Mouse (Mus musculus): ENCODE data around the gene Rpl13. TPM values are rescaled to one million over a fixed set of nuclear protein-coding genes. Genes with fewer than 3 reads are reported as not detected.

Rpl13 gene
- total RNA-seq, 2 experiments from 2014 or later: 706 to 750 TPM

DNA sequence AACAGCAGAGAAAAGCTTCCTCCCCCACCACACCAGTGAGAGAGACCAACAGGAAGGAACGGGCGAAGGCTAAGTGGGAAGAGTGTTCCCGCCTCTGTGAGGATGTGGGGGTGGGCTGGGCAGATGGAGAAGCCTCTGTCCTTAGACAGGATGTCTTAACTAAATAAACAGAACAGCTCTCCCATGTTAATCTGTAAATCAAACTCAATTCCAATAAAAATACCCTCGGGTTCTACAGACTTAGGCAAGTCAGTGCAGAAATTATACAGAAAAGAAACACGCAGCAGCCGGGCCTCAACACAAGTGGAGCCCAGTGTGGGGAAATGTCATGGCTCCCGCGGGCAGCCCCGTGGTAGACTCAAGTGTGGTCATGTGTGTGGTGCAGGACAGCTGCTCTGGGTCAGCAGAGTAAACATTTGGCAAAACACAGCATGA, 48.6 kb downstream of the Rpl13 start:
- DNase-seq: peak in 1 of 2 experiments; percentile 28

Small RNA genes within 50 kb of the gene (microRNA-seq; reads per million reads assigned to microRNA genes)
- gene Mir7079: not detected
- 1.00 reads per million for gene Mir7080

Other genes starting within 250 kb of the Rpl13 start
- 10 to 100 TPM; 80.6 to 81.1 TPM for gene Ankrd11, start 60.1 kb upstream of the Rpl13 start, total RNA-seq (2021)
- 10 to 100 TPM; 82.4 to 92.7 TPM for gene Spg7, start 39.4 kb upstream of the Rpl13 start, total RNA-seq (2021)
- gene Cpne7, start 15.0 kb downstream of the Rpl13 start, total RNA-seq (2021): 1 to 10 TPM; 3.6 to 5.0 TPM
- 1 to 10 TPM; 5.6 to 5.8 TPM for gene Sult5a1, start 56.0 kb downstream of the Rpl13 start, total RNA-seq (2021)
- 10 to 100 TPM; 39.9 to 47.2 TPM for gene Dpep1, start 83.9 kb downstream of the Rpl13 start, total RNA-seq (2021)
- gene Chmp1a, start 110.4 kb downstream of the Rpl13 start, total RNA-seq (2021): 100 to 1,000 TPM in 1 of 2 experiments, 10 to 100 TPM in 1; 77.5 to 108 TPM
- 1 to 10 TPM; 2.9 to 3.7 TPM for gene Spata33, start 110.5 kb downstream of the Rpl13 start, total RNA-seq (2021)
- gene Cdk10, start 122.5 kb downstream of the Rpl13 start, total RNA-seq (2021): 10 to 100 TPM; 49.0 to 58.6 TPM
- 10 to 100 TPM; 16.8 to 21.4 TPM for gene Spata2l, start 133.9 kb downstream of the Rpl13 start, total RNA-seq (2021)
- gene Zfp276, start 151.8 kb downstream of the Rpl13 start, total RNA-seq (2021): 10 to 100 TPM; 19.4 to 27.9 TPM
- gene Vps9d1, start 152.0 kb downstream of the Rpl13 start, total RNA-seq (2021): 10 to 100 TPM; 21.1 to 28.1 TPM
- 10 to 100 TPM in 1 of 2 experiments, 1 to 10 TPM in 1; 1.9 to 10.5 TPM for gene Fanca, start 216.2 kb downstream of the Rpl13 start, total RNA-seq (2021)
- 1 to 10 TPM; 1.1 to 1.4 TPM for gene Spire2, start 230.4 kb downstream of the Rpl13 start, total RNA-seq (2021)

Data from adrenal gland, postnatal 36 days (tissue).